Mouse (Mus musculus): ENCODE results near the gene Mical3.

GRCm38 (mm10) chr6:120952475-120952874 is 178.3 kb downstream of the Mical3 start:
- TF ChIP-seq MAX (IDR thresholded peaks at IDR 0.05) = no peak
- TF ChIP-seq CTCF (IDR thresholded peaks at IDR 0.05; ENCODE audit: control insufficient read depth, insufficient read depth, insufficient read length) = no peak
- no peak for TF ChIP-seq CEBPB (IDR thresholded peaks at IDR 0.05; ENCODE audit: low read depth)
- no peak for TF ChIP-seq MYOD1 (IDR thresholded peaks at IDR 0.05; ENCODE audit: control insufficient read depth, insufficient read length, low read depth)
- no peak for TF ChIP-seq USF1 (IDR thresholded peaks at IDR 0.05; ENCODE audit: low read depth)
- no peak for TF ChIP-seq FOSL1 (IDR thresholded peaks at IDR 0.05; ENCODE audit: insufficient read depth, low read length, poor library complexity, severe bottlenecking)

All from C2C12 (cell line).